Mouse (Mus musculus): Measurements from ENCODE around the gene Aars. TPM values are rescaled to one million over a fixed set of nuclear protein-coding genes. Genes with fewer than 3 reads are reported as not detected.

The Aars gene
- total RNA-seq, 2 experiments from 2014 or later = 114 to 165 TPM

- DNase-seq = peak; percentile 95 to 98
Observed at GRCm38 (mm10) chr8:111093865-111094718, 61.1 kb downstream of the Aars start, which contains the start of gene Pdpr. Pdpr (plus strand) TSS chr8:111094630.

GRCm38 (mm10) chr8:111094719-111095302 lies 61.9 kb downstream of the Aars start:
- DNase-seq = peak; percentile 42 to 50

Small RNA genes within 50 kb of the gene (microRNA-seq; reads per million reads assigned to microRNA genes)
- gene Gm24103 (not detected), gene Mir3473d (not detected)

Other genes with a start within 250 kb of the Aars start
- gene Il34, start 227.2 kb upstream of the Aars start, total RNA-seq (2021) = 10 to 100 TPM; 19.6 to 51.0 TPM
- 100 to 1,000 TPM in 1 of 2 experiments, 10 to 100 TPM in 1; 86.2 to 105 TPM for gene Cog4, start 186.5 kb upstream of the Aars start, total RNA-seq (2021)
- gene Sf3b3, start 186.4 kb upstream of the Aars start, total RNA-seq (2021) = 10 to 100 TPM; 76.9 to 81.8 TPM
- gene Fuk, start 130.7 kb upstream of the Aars start, total RNA-seq (2021) = 1 to 10 TPM; 9.4 to 9.5 TPM
- gene St3gal2, start 113.2 kb upstream of the Aars start, total RNA-seq (2021) = 10 to 100 TPM; 22.1 to 23.3 TPM
- gene Ddx19a, start 35.3 kb upstream of the Aars start, total RNA-seq (2021) = 10 to 100 TPM; 44.1 to 46.8 TPM
- gene Ddx19b, start 1.4 kb upstream of the Aars start, total RNA-seq (2021) = 10 to 100 TPM; 11.8 to 12.5 TPM
- gene Exosc6, start 23.2 kb downstream of the Aars start, total RNA-seq (2021) = not detected
- gene Clec18a, start 59.3 kb downstream of the Aars start, total RNA-seq (2021) = not detected
- 10 to 100 TPM; 38.3 to 44.7 TPM for gene Pdpr, start 61.5 kb downstream of the Aars start, total RNA-seq (2021)
- gene Glg1, start 226.1 kb downstream of the Aars start, total RNA-seq (2021) = 100 to 1,000 TPM; 116 to 123 TPM

All from adrenal gland, postnatal 36 days (tissue).